Mouse (Mus musculus) frontal cortex, adult (tissue): Measurements from ENCODE around the gene Rnf114.
A peak's percentile ranks its signal among the peaks of the same experiment; 100 is the strongest.

Experiments used
- ATAC-seq: cut with Nextera tagmentation; 2 replicates; pipeline ENCODE4 v1.9.2; 2017; ENCODE audit warnings: mild to moderate bottlenecking, moderate library complexity, mixed read lengths; ENCODE audit not compliant: low TSS enrichment

The Rnf114 gene

GRCm38 (mm10) chr2:167503896-167504349 lies 11.5 kb downstream of the Rnf114 start:
- peak; percentile 10; the same call in 1 of the 2 replicates for ATAC-seq

DNA sequence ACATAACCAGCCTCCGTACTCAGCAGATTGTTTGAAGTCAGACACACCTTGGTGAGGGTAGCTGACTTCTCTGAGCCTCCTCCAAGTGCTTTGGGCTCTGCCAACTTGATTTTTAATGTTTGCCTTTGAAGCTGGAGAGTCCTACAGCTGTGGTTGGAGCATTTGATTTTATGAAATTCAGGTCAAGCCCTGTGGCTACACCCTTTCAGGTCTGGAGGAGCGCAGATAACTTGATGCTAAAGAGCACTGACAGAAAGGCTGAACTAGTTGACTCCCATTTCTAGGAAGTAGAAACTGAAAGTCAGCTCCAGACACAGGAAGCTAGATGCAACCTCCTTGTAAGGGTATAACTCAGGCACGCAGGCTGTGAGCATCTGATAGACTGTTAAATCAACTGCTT lies 12.7 kb downstream of the Rnf114 start:
- no peak for ATAC-seq

DNA sequence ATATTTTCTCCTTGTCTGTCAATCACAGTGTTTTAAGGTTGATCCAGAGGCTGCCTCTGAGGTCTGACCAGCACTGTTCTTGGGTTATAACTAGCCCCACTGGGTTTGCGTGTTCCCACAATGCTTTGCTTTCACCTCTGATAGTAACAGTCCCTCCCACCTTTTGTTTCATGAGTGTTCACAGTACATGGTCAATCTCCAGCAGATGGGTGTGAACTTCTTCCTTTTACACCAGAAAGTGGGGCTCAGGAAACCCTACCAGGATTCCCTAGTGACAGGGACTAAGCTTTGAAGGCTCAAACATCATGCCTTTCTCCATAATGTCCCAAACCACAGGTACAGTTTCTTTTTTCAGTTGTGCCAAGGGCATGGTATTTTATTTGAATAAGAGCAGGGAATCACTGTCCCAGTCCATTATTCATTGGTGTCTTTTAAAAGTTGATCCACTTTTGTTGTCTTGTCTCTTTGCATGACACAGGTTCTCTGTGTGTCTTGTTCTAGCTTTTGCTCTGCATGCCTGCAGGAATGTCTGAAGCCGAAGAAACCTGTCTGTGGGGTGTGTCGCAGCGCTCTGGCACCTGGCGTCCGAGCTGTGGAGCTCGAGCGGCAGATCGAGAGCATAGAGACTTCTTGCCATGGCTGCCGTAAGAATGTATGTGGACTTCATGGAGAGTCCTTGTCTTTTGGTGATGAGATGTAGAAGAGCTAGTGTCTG lies 14.3 kb downstream of the Rnf114 start:
- ATAC-seq = no peak

- ATAC-seq = no peak
Observed at GRCm38 (mm10) chr2:167507719-167508385, 15.4 kb downstream of the Rnf114 start.

GRCm38 (mm10) chr2:167508569-167508968 lies 16.1 kb downstream of the Rnf114 start:
- no peak for ATAC-seq

GRCm38 (mm10) chr2:167510485-167510884 lies 18.0 kb downstream of the Rnf114 start:
- no peak for ATAC-seq

- ATAC-seq = no peak
Observed at GRCm38 (mm10) chr2:167512365-167512764, 19.9 kb downstream of the Rnf114 start.

- no peak for ATAC-seq
Observed at GRCm38 (mm10) chr2:167512970-167513369, 20.5 kb downstream of the Rnf114 start.

DNA sequence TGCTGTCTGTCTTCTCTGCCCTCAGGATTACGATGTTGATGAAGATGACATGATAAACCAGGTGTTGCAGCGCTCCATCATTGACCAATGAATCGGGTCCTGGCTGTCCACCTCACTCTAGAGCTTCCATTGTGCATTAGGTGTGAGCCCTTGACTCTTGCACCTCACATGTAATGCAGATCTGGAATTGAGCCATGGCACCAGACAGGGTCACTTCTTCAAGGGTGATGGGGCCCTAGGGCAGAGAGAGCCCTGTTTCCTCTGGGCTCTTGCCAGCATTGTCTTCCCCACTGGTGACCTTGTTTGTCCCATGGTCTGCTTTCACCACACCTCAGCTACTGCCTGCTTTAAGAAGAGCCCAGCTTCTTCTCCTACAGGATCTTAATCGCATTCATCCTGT lies 22.2 kb downstream of the Rnf114 start:
- no peak for ATAC-seq

- ATAC-seq = no peak
Observed at GRCm38 (mm10) chr2:167515688-167516087, 23.2 kb downstream of the Rnf114 start.

DNA sequence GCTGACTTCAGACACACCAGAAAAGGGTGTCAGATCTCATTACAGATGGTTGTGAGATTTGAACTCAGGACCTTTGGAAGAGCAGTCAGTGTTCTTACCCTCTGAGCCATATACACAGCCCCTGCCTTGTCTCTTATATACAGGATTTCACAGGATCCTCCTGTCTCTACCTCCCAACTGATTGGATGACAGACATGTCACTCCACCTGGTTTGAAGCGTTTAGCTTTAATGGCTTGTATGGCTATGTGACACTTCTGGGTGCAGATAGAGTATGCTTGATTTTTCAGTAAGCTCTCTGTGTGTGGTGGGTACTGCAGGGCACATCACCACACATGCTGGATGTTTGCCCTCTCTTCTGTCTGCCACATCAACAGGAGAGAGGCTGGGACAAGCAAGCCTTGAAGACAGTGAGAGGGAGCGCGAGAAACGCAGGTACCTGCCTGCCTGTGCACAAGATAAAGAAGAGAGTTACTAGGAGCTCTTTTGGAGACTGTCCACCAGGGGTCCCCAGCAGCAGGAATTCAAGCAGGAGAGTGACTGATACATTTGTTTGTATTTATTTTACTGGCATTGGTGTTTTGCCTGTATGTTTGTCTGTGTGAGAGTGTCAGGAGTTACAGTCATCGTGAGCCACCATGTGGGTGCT lies 27.3 kb downstream of the Rnf114 start:
- ATAC-seq = no peak

GRCm38 (mm10) chr2:167528278-167528677 lies 35.8 kb downstream of the Rnf114 start:
- ATAC-seq = peak; percentile 74

DNA sequence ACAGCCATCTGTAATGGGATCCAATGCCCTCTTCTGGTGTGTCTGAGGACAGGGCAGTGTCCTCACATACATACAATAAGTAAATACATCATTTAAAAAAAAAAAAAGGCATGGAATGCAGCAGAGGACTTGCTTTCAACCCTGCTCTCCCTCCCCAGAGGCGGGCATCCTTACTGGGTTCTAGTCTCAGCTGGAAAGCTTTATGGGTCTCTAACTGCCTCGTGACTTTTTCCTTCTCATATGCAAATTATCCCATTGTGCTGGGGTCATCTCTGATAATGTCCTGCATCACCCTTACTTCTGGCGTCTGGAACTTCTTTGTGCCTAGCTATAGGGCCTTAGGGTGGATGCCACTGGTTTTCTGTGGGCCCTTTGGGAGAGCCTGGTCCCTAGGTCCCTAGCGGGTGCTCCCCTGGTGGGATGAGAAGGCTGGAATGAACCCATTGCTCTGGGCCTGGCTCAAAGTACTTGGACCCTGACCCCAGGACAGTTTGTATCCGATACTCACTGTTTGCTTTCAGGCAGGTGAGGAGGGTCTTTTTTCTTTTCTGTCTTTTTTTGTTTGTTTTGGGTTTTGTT lies 37.6 kb downstream of the Rnf114 start:
- ATAC-seq = no peak

GRCm38 (mm10) chr2:167530536-167530935 lies 38.1 kb downstream of the Rnf114 start:
- ATAC-seq = no peak

DNA sequence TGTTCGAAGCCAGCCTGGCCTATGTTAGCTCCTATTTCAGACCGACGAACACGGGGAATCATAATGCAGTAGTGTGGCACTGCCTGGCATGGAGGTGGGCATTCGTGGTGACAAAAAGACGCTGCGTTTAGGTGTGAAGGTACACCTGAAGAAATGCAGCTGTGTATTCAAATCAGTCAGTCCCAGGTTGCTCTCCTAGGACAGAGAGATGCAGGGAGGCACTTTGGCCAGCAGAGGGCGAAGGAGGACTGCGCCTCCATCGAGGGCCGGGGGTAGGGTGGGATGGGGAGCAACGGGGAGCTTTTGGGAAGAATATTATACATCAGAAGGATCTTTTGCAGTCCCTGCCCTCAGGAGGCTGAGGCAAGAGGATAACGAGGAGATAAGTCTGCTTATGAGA lies 39.7 kb downstream of the Rnf114 start:
- peak; percentile 47; the same call in 1 of the 2 replicates for ATAC-seq

GRCm38 (mm10) chr2:167533880-167534279 lies 41.4 kb downstream of the Rnf114 start:
- no peak for ATAC-seq

- no peak for ATAC-seq
Observed at GRCm38 (mm10) chr2:167536320-167536945, 44.0 kb downstream of the Rnf114 start.

GRCm38 (mm10) chr2:167537476-167538297 lies 45.2 kb downstream of the Rnf114 start, which contains the start of gene Snai1:
Gene Snai1, plus strand, starts transcription at chr2:167538195.
- peak; percentile 95 for ATAC-seq

DNA sequence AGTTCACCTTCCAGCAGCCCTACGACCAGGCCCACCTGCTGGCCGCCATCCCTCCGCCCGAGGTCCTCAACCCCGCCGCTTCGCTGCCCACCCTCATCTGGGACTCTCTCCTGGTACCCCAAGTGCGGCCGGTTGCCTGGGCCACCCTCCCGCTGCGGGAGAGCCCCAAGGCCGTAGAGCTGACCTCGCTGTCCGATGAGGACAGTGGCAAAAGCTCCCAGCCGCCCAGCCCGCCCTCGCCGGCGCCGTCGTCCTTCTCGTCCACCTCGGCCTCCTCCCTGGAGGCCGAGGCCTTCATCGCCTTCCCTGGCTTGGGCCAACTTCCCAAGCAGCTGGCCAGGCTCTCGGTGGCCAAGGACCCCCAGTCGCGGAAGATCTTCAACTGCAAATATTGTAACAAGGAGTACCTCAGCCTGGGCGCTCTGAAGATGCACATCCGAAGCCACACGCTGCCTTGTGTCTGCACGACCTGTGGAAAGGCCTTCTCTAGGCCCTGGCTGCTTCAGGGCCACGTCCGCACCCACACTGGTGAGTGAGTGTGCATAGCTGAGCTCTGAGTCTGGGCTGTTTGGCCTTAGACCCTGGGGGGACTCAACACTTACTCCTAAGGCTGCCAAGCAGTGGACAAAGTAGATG lies 46.3 kb downstream of the Rnf114 start:
- ATAC-seq = no peak
